Comparison of ENCODE assay signal across 22 mouse cellular contexts in genomic region chr3:41375230-41375930, GRCm38 (mm10).
DNase-seq lines count a peak whose midpoint lies in the region; ATAC-seq and TF ChIP-seq lines count a peak whose summit lies in the region.
"Had no signal": no experiment of that assay in that cellular context is flagged by ENCODE, and none has a peak within 500 bp of the region (broad histone marks: within the 10 kb centered on the region; RNA-seq: fewer than 3 reads in every experiment).

No protein-coding gene starts in this region.

- H3K79me2 ChIP-seq in myocyte (ENCODE audit: control insufficient read depth, insufficient read depth): no peaks in the 10 kb centered on the region

- no peaks in the 10 kb centered on the region for H3K27me3 ChIP-seq in midbrain, embryonic 11.5 days (ENCODE audit: control insufficient read depth, insufficient read depth, low read length)
- H3K27me3 ChIP-seq in midbrain, embryonic 15.5 days (replicated peaks): no peaks in the 10 kb centered on the region
- H3K27me3 ChIP-seq in lung, embryonic 16.5 days (ENCODE audit: control insufficient read depth, insufficient read depth, low read depth, low read length): no peaks in the 10 kb centered on the region
- no peaks in the 10 kb centered on the region for H3K27me3 ChIP-seq in myocyte (ENCODE audit: control insufficient read depth, insufficient read depth, insufficient read length)
- H3K27me3 ChIP-seq: heart, embryonic 15.5 days; limb, embryonic 15.5 days; midbrain, embryonic 12.5 days; neural tube, embryonic 13.5 days had no signal

- H3K4me1 ChIP-seq in midbrain, embryonic 11.5 days (ENCODE audit: control insufficient read depth, insufficient read depth, low read length): no peaks in the 10 kb centered on the region
- H3K4me1 ChIP-seq in midbrain, embryonic 15.5 days: peaks cover 21% of the 10 kb centered on the region
- H3K4me1 ChIP-seq in bone marrow macrophage, adult 2 months (ENCODE audit: control insufficient read depth, insufficient read depth, low read length): peaks cover 22% of the 10 kb centered on the region
- H3K4me1 ChIP-seq in lung, embryonic 16.5 days (replicated peaks; ENCODE audit: control insufficient read depth, insufficient read depth, low read length): peaks cover 3% of the 10 kb centered on the region; the same call in 1 of the 2 replicates

- no peaks in the 10 kb centered on the region for H3K9me3 ChIP-seq in midbrain, embryonic 11.5 days (ENCODE audit: control insufficient read depth, low read length)
- no peaks in the 10 kb centered on the region for H3K9me3 ChIP-seq in midbrain, embryonic 15.5 days
- no peaks in the 10 kb centered on the region for H3K9me3 ChIP-seq in lung, embryonic 16.5 days (ENCODE audit: control insufficient read depth, low read length)
- H3K9me3 ChIP-seq: G1E; heart, embryonic 15.5 days; limb, embryonic 15.5 days; midbrain, embryonic 12.5 days; neural tube, embryonic 13.5 days had no signal

- TF ChIP-seq POLR2A in bone marrow macrophage, adult 2 months (IDR thresholded peaks at IDR 0.05; ENCODE audit: borderline replicate concordance, low read depth, low read length): no peak
- no peak for TF ChIP-seq POLR2A in myocyte (IDR thresholded peaks at IDR 0.05; ENCODE audit: insufficient read length, low read depth)

- H3K36me3 ChIP-seq in midbrain, embryonic 11.5 days (ENCODE audit: control insufficient read depth, insufficient read depth, low read length): no peaks in the 10 kb centered on the region
- no peaks in the 10 kb centered on the region for H3K36me3 ChIP-seq in midbrain, embryonic 15.5 days (replicated peaks)
- H3K36me3 ChIP-seq in lung, embryonic 16.5 days (ENCODE audit: control insufficient read depth, insufficient read depth, low read length): no peaks in the 10 kb centered on the region
- no peaks in the 10 kb centered on the region for H3K36me3 ChIP-seq in myocyte (ENCODE audit: control insufficient read depth, insufficient read depth)
- H3K36me3 ChIP-seq: G1E; heart, embryonic 15.5 days; limb, embryonic 15.5 days; midbrain, embryonic 12.5 days; neural tube, embryonic 13.5 days had no signal

- WGBS in midbrain, embryonic 11.5 days: 84% methylated on average over 2 of the region's 2 CpGs
- WGBS in midbrain, embryonic 15.5 days: 80% methylated on average over 2 of the region's 2 CpGs
- 60% methylated on average over 2 of the region's 2 CpGs for WGBS in lung, embryonic 16.5 days

- no peak overlapping the region for H3K4me3 ChIP-seq in midbrain, embryonic 11.5 days (ENCODE audit: low read depth, low read length)
- H3K4me3 ChIP-seq in midbrain, embryonic 15.5 days: no peak overlapping the region
- H3K4me3 ChIP-seq in bone marrow macrophage, adult 2 months (ENCODE audit: insufficient read depth, low read length): no peak overlapping the region
- no peak overlapping the region for H3K4me3 ChIP-seq in lung, embryonic 16.5 days (ENCODE audit: low read length)
- H3K4me3 ChIP-seq in myocyte: no peak overlapping the region
- H3K4me3 ChIP-seq: erythroblast, embryonic 14.5 days; heart, embryonic 15.5 days; limb, embryonic 15.5 days; midbrain, embryonic 12.5 days; neural tube, embryonic 13.5 days had no signal

- no peak overlapping the region for H3K4me2 ChIP-seq in midbrain, embryonic 11.5 days
- no peak overlapping the region for H3K4me2 ChIP-seq in midbrain, embryonic 15.5 days
- H3K4me2 ChIP-seq in lung, embryonic 16.5 days (ENCODE audit: low read depth, low read length): no peak overlapping the region
- peak overlapping the region; percentile 2 for H3K4me2 ChIP-seq in myocyte (ENCODE audit: low read depth)
- H3K4me2 ChIP-seq: heart, embryonic 15.5 days; limb, embryonic 15.5 days; midbrain, embryonic 12.5 days; neural tube, embryonic 13.5 days had no signal

- peak; percentile 68 for DNase-seq in midbrain, embryonic 11.5 days (ENCODE audit: low spot score, missing footprints)
- no peak for DNase-seq in kidney, postnatal 14 days
- no peak for DNase-seq in cerebellum, adult 9-11 months
- DNase-seq in testis, postnatal 10 days (ENCODE audit: low spot score): no peak
- DNase-seq: adrenal gland, postnatal 36 days; cerebellum, adult 2 months; heart, postnatal 4 days; layer of hippocampus, postnatal 36 days; right cerebral cortex, adult 18-20 months had no signal

- no peak overlapping the region for H3K27ac ChIP-seq in midbrain, embryonic 11.5 days (ENCODE audit: low read depth, low read length)
- H3K27ac ChIP-seq in midbrain, embryonic 15.5 days: no peak overlapping the region
- H3K27ac ChIP-seq in bone marrow macrophage, adult 2 months (ENCODE audit: insufficient read depth, low read depth, low read length): peak overlapping the region; percentile 56
- no peak overlapping the region for H3K27ac ChIP-seq in lung, embryonic 16.5 days (ENCODE audit: low read length)
- H3K27ac ChIP-seq: heart, embryonic 15.5 days; limb, embryonic 15.5 days; midbrain, embryonic 12.5 days; neural tube, embryonic 13.5 days had no signal

- no peak for ATAC-seq in midbrain, embryonic 11.5 days (ENCODE audit: low FRiP score)
- no peak for ATAC-seq in midbrain, embryonic 15.5 days (replicated peaks)
- ATAC-seq in lung, embryonic 16.5 days (ENCODE audit: low read depth): peak; percentile 69
- ATAC-seq: forebrain, embryonic 14.5 days; hindbrain, embryonic 16.5 days; intestine, embryonic 16.5 days had no signal

- H3ac ChIP-seq in myocyte (ENCODE audit: control insufficient read depth, insufficient read length): no peak overlapping the region

- no peak overlapping the region for H3K9ac ChIP-seq in midbrain, embryonic 11.5 days (ENCODE audit: low read length)
- H3K9ac ChIP-seq in midbrain, embryonic 15.5 days: no peak overlapping the region
- H3K9ac ChIP-seq in lung, embryonic 16.5 days (ENCODE audit: low read length): no peak overlapping the region
- H3K9ac ChIP-seq: heart, embryonic 15.5 days; limb, embryonic 15.5 days; midbrain, embryonic 12.5 days; neural tube, embryonic 13.5 days had no signal

- no peak for TF ChIP-seq CTCF in bone marrow macrophage, adult 2 months (IDR thresholded peaks at IDR 0.05; ENCODE audit: low read depth, low read length)

TF ChIP-seq in myocyte, 11 proteins besides CTCF, POLR2A, EP300 and RAD21:
- no peak for TF ChIP-seq MYOG (IDR thresholded peaks at IDR 0.05; ENCODE audit: control insufficient read depth in 1 of 3, insufficient read depth in 1 of 3, insufficient read length in 2 of 3, low read depth in 2 of 3)
- TF ChIP-seq MYOD1 (IDR thresholded peaks at IDR 0.05; ENCODE audit: control insufficient read depth in 1 of 3, insufficient read length in 2 of 3, low read depth in 2 of 3): peak in 1 of 3 experiments; percentile 40
TF ChIP-seq in myocyte: peak in this region for 1.
